Comparison of ENCODE assay signal across 8 mouse cellular contexts in the genomic region with DNA sequence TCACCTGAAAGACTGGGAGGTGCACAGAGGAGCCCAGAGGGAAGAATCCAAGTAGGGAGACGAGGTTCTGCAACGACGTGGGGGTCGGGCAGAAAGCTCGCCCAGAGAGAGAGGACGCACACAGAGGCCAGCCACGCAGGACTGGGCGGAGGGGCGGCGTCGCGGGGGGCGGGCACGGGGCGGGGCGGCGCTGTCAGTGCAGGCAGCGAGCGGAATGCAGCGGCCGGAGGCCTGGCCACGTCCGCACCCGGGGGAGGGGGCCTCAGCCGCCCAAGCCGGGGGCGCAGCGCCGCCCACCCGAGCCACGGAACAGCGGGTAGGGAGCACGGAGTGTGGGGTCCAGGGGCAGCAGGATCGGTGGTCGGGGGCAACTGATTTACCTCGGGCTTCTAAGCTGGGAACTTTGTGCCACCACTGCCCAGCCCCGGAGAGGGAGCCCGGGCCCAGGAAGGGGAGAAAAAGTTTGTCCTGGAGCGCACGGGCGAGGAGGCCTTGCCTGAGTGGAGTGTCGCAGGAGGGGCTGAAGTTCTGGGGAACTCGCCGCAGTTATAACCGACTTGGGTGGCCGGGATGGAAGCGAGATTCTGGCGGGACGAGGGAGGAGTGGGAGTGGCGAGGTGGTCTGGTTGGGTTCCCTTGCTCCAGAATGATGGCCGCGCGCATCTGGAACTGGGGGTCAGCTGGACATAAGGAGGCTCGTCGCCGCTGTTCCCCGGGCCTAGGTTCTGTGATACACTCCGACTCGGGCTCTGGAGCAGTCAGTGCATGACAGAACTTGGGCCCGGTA. TPM values are rescaled to one million over a fixed set of nuclear protein-coding genes. Genes with fewer than 3 reads are reported as not detected.
DNase-seq lines count a peak whose midpoint lies in the region; ATAC-seq and TF ChIP-seq lines count a peak whose summit lies in the region.

A gene (plus strand): TSS at position 190 of the 787 bp plus-strand sequence.

- under 1% methylated on average over 54 of the region's 60 CpGs for WGBS in intestine, embryonic 14.5 days
- 1% methylated on average over 58 of the region's 60 CpGs for WGBS in liver, embryonic 16.5 days (ENCODE audit: insufficient replicate concordance)
- 1% methylated on average over 55 of the region's 60 CpGs for WGBS in neural tube, embryonic 15.5 days

- H3K4me3 ChIP-seq in bone marrow macrophage, adult 2 months (ENCODE audit: insufficient read depth, low read length) = peak within 1 kb of the TSS; percentile 79
- H3K4me3 ChIP-seq in intestine, embryonic 14.5 days (ENCODE audit: low read depth, low read length) = peak within 1 kb of the TSS; percentile 57
- peak within 1 kb of the TSS; percentile 60 for H3K4me3 ChIP-seq in liver, embryonic 16.5 days (ENCODE audit: low read depth, low read length)
- H3K4me3 ChIP-seq in neural tube, embryonic 15.5 days (replicated peaks) = peak within 1 kb of the TSS; percentile 44

- intact Hi-C loops in gastrocnemius, postnatal 36 days (cut with DNase I) = loop anchor here (10.0 kb wide), 1 partner anchor 295 kb away; no protein-coding TSS in a partner anchor

- H3K36me3 ChIP-seq in intestine, embryonic 14.5 days (ENCODE audit: control insufficient read depth, insufficient read depth, low read length) = no peaks in the 10 kb centered on the region
- H3K36me3 ChIP-seq in liver, embryonic 16.5 days (ENCODE audit: control insufficient read depth, insufficient read depth) = no peaks in the 10 kb centered on the region
- H3K36me3 ChIP-seq in neural tube, embryonic 15.5 days = no peaks in the 10 kb centered on the region

- ATAC-seq in intestine, embryonic 14.5 days (replicated peaks; ENCODE audit: low FRiP score, low TSS enrichment, low read depth) = peak; percentile 69
- ATAC-seq in liver, embryonic 16.5 days (ENCODE audit: low read depth) = peak; percentile 76
- ATAC-seq in neural tube, embryonic 15.5 days (ENCODE audit: low FRiP score) = no peak

- H3K4me2 ChIP-seq in intestine, embryonic 14.5 days (ENCODE audit: low read length) = peak within 1 kb of the TSS; percentile 74
- H3K4me2 ChIP-seq in liver, embryonic 16.5 days (ENCODE audit: low read depth, low read length) = peak within 1 kb of the TSS; percentile 62
- H3K4me2 ChIP-seq in neural tube, embryonic 15.5 days = peak within 1 kb of the TSS; percentile 77

- no peak for TF ChIP-seq POLR2A in bone marrow macrophage, adult 2 months (IDR thresholded peaks at IDR 0.05; ENCODE audit: borderline replicate concordance, low read depth, low read length)

- no peak for TF ChIP-seq CTCF in bone marrow macrophage, adult 2 months (IDR thresholded peaks at IDR 0.05; ENCODE audit: low read depth, low read length)

- H3K27ac ChIP-seq in bone marrow macrophage, adult 2 months (ENCODE audit: insufficient read depth, low read depth, low read length) = no peak within 1 kb of the TSS
- H3K27ac ChIP-seq in intestine, embryonic 14.5 days (ENCODE audit: low read depth) = peak within 1 kb of the TSS; percentile 59; the same call in 1 of the 2 replicates
- H3K27ac ChIP-seq in liver, embryonic 16.5 days (ENCODE audit: low read length) = no peak within 1 kb of the TSS
- 0 out of 2 replicates have a peak within 1 kb of the TSS, but pooled peaks have one; percentile 28 for H3K27ac ChIP-seq in neural tube, embryonic 15.5 days (replicated peaks)

- no peaks in the 10 kb centered on the region for H3K9me3 ChIP-seq in intestine, embryonic 14.5 days (ENCODE audit: control insufficient read depth, low read length)
- no peaks in the 10 kb centered on the region for H3K9me3 ChIP-seq in liver, embryonic 16.5 days (replicated peaks; ENCODE audit: control insufficient read depth, low read length)
- H3K9me3 ChIP-seq in neural tube, embryonic 15.5 days (replicated peaks) = no peaks in the 10 kb centered on the region

- no peaks in the 10 kb centered on the region for H3K27me3 ChIP-seq in intestine, embryonic 14.5 days (replicated peaks; ENCODE audit: control insufficient read depth, insufficient read depth, low read length)
- H3K27me3 ChIP-seq in liver, embryonic 16.5 days (ENCODE audit: control insufficient read depth, insufficient read depth, low read depth, low read length) = peaks cover 15% of the 10 kb centered on the region
- 0 out of 2 replicates have a peak, but pooled peaks cover 9% of the 10 kb centered on the region for H3K27me3 ChIP-seq in neural tube, embryonic 15.5 days (replicated peaks)

- peak; percentile 27 for DNase-seq in MN1 (ENCODE audit: low spot score)
- peak; percentile 51 to 56 for DNase-seq in gastrocnemius, postnatal 36 days
- peak; percentile 78 for DNase-seq in intestine, embryonic 14.5 days (ENCODE audit: low spot score)
- no peak for DNase-seq in spleen, postnatal 4 days (ENCODE audit: low spot score in 2 of 2)
- no peak for DNase-seq in left cerebral cortex, adult 9 months (ENCODE audit: low spot score in 2 of 2)

- H3K9ac ChIP-seq in intestine, embryonic 14.5 days (ENCODE audit: low read length) = peak within 1 kb of the TSS; percentile 58
- peak within 1 kb of the TSS; percentile 55 for H3K9ac ChIP-seq in liver, embryonic 16.5 days (ENCODE audit: low read depth, low read length)
- peak within 1 kb of the TSS; percentile 37 for H3K9ac ChIP-seq in neural tube, embryonic 15.5 days (replicated peaks)

- H3K4me1 ChIP-seq in bone marrow macrophage, adult 2 months (ENCODE audit: control insufficient read depth, insufficient read depth, low read length) = no peaks in the 10 kb centered on the region; the same call in 1 of the 2 replicates
- H3K4me1 ChIP-seq in intestine, embryonic 14.5 days (replicated peaks; ENCODE audit: control insufficient read depth, insufficient read depth, low read length) = 0 out of 2 replicates have a peak, but pooled peaks cover 10% of the 10 kb centered on the region
- no peaks in the 10 kb centered on the region for H3K4me1 ChIP-seq in liver, embryonic 16.5 days (ENCODE audit: control insufficient read depth, low read depth, low read length)
- H3K4me1 ChIP-seq in neural tube, embryonic 15.5 days = peaks cover 13% of the 10 kb centered on the region

RNA-seq across cellular contexts. Expression of the gene that starts here (rescaled TPM):
- polyA plus RNA-seq in bone marrow macrophage, adult 2 months (2012; ENCODE audit: insufficient read depth, insufficient read length, missing spikeins) = 20.2 and 24.7 TPM in 2 replicates
- 10 to 100 TPM; 23.1 to 23.6 TPM for total RNA-seq in gastrocnemius, postnatal 36 days (2021)
- polyA plus RNA-seq in intestine, embryonic 14.5 days (2014; fragmentation: Nextera tagmentation; extraction: Ambion mirVana) = 100 and 102 TPM in 2 replicates
- 24.0 and 25.7 TPM in 2 replicates for polyA plus RNA-seq in liver, embryonic 16.5 days (2015; fragmentation: Nextera tagmentation; extraction: Ambion mirVana)
- polyA plus RNA-seq in neural tube, embryonic 15.5 days (2015; fragmentation: Nextera tagmentation; extraction: Ambion mirVana) = 29.2 and 42.0 TPM in 2 replicates

Comparison
In these comparisons a context has a peak if more than half of its experiments do, and no peak if none do; other contexts are left out.
1. DNase-seq: peak in MN1 (single experiment), gastrocnemius, postnatal 36 days (2 of 2) and intestine, embryonic 14.5 days (single experiment); none in spleen, postnatal 4 days (0 of 2) and left cerebral cortex, adult 9 months (0 of 2).
2. H3K27ac ChIP-seq: peak in intestine, embryonic 14.5 days (single experiment) and neural tube, embryonic 15.5 days (single experiment); none in bone marrow macrophage, adult 2 months (single experiment) and liver, embryonic 16.5 days (single experiment).
3. Peak in every context shown above with its lines, with median percentiles within 50 percentile points of each other: H3K4me3 ChIP-seq, H3K4me2 ChIP-seq and H3K9ac ChIP-seq.